ENCODE assay signal across 10 mouse cellular contexts in genomic region chr5:126699314-126699713, GRCm38 (mm10).
DNase-seq lines count a peak whose midpoint lies in the region.
"Had no signal": no experiment of that assay in that cellular context is flagged by ENCODE, and none has a peak within 500 bp of the region (broad histone marks: within the 10 kb centered on the region; RNA-seq: fewer than 3 reads in every experiment).

No protein-coding gene starts in this region.

- peak; percentile 33 for DNase-seq in heart, adult 11 months
- no peak for DNase-seq in heart, postnatal 10 days
- DNase-seq in left cerebral cortex, postnatal 4 days, result peak; percentile 41
- DNase-seq in left cerebral cortex, postnatal 36 days (ENCODE audit: low spot score in 2 of 2), result no peak
- peak; percentile 19 for DNase-seq in ES-CJ7 (ENCODE audit: low read depth, low spot score)
- DNase-seq in embryo, embryonic 10.5 days (ENCODE audit: low spot score), result peak; percentile 49
- no peak for DNase-seq in ovary, adult 18-20 months (ENCODE audit: low spot score)
- DNase-seq in Muller cell, postnatal 12 days (ENCODE audit: inconsistent ontology term), result no peak
- DNase-seq: adrenal gland, postnatal 36 days; spleen, adult 18-20 months had no signal

- intact Hi-C loops in heart, postnatal 10 days (cut with DNase I), result no loop called here
- intact Hi-C loops in left cerebral cortex, postnatal 4 days (cut with DNase I), result no loop called here
- intact Hi-C loops in left cerebral cortex, postnatal 36 days (cut with DNase I), result loop anchor here (10.0 kb wide), 1 partner anchor 75 kb away; no protein-coding TSS in a partner anchor

Comparison
In these comparisons a context has a peak if more than half of its experiments do, and no peak if none do; other contexts are left out.
1. DNase-seq: peak in heart, adult 11 months (single experiment), left cerebral cortex, postnatal 4 days (single experiment), ES-CJ7 (single experiment) and embryo, embryonic 10.5 days (single experiment); none in heart, postnatal 10 days (0 of 2), left cerebral cortex, postnatal 36 days (0 of 2), ovary, adult 18-20 months (single experiment) and Muller cell, postnatal 12 days (single experiment).